Mouse (Mus musculus): ENCODE results near the gene Pdcd6ip. TPM values are rescaled to one million over a fixed set of nuclear protein-coding genes. Genes with fewer than 3 reads are reported as not detected.

Gene Pdcd6ip
- polyA plus RNA-seq, 1 experiment = 52.9 TPM

- Histone ChIP-seq H3K4me1 (ENCODE audit: control insufficient read depth, insufficient read depth, low read length) (peaks cover 5% of the 10 kb centered on the region; the same call in 1 of the 2 replicates), H3K27ac (ENCODE audit: insufficient read depth, low read length) (no peak overlapping the region), H3K4me3 (replicated peaks; ENCODE audit: insufficient read depth, low read depth, low read length) (no peak overlapping the region), H3K27me3 (ENCODE audit: control insufficient read depth, insufficient read depth, low read length) (no peaks in the 10 kb centered on the region)
- TF ChIP-seq CTCF (IDR thresholded peaks at IDR 0.05; ENCODE audit: borderline replicate concordance, insufficient read depth, low read depth, low read length) (no peak), POLR2A (IDR thresholded peaks at IDR 0.05; ENCODE audit: borderline replicate concordance, insufficient read depth, low read length) (no peak)
- 63% methylated on average over 9 of the region's 9 CpGs for WGBS
- DNase-seq = peak in 1 of 2 experiments; percentile 30
Observed at GRCm38 (mm10) chr9:113632350-113633043, 75.6 kb downstream of the Pdcd6ip start.

- WGBS = 2% methylated on average over 9 of the region's 9 CpGs
- no peak overlapping the region for H3K4me3 ChIP-seq (replicated peaks; ENCODE audit: insufficient read depth, low read depth, low read length)
- TF ChIP-seq CTCF (IDR thresholded peaks at IDR 0.05; ENCODE audit: borderline replicate concordance, insufficient read depth, low read depth, low read length) (peak; percentile 84), POLR2A (IDR thresholded peaks at IDR 0.05; ENCODE audit: borderline replicate concordance, insufficient read depth, low read length) (no peak)
- no peaks in the 10 kb centered on the region for H3K27me3 ChIP-seq (ENCODE audit: control insufficient read depth, insufficient read depth, low read length)
- no peak overlapping the region for H3K27ac ChIP-seq (ENCODE audit: insufficient read depth, low read length)
- H3K4me1 ChIP-seq (ENCODE audit: control insufficient read depth, insufficient read depth, low read length) = peaks cover 5% of the 10 kb centered on the region; the same call in 1 of the 2 replicates
- peak; percentile 41 to 65 for DNase-seq
Observed at GRCm38 (mm10) chr9:113629632-113630031, 78.4 kb downstream of the Pdcd6ip start.

- no peak for DNase-seq
- no peak overlapping the region for H3K27ac ChIP-seq (ENCODE audit: insufficient read depth, low read length)
- no peaks in the 10 kb centered on the region for H3K27me3 ChIP-seq (ENCODE audit: control insufficient read depth, insufficient read depth, low read length)
- no peak overlapping the region for H3K4me3 ChIP-seq (replicated peaks; ENCODE audit: insufficient read depth, low read depth, low read length)
- 60% methylated on average over 11 of the region's 11 CpGs for WGBS
- no peak for TF ChIP-seq CTCF (IDR thresholded peaks at IDR 0.05; ENCODE audit: borderline replicate concordance, insufficient read depth, low read depth, low read length)
- TF ChIP-seq POLR2A (IDR thresholded peaks at IDR 0.05; ENCODE audit: borderline replicate concordance, insufficient read depth, low read length) = no peak
- peaks cover 5% of the 10 kb centered on the region; the same call in 1 of the 2 replicates for H3K4me1 ChIP-seq (ENCODE audit: control insufficient read depth, insufficient read depth, low read length)
Observed at GRCm38 (mm10) chr9:113629191-113629590, 78.9 kb downstream of the Pdcd6ip start.

- H3K4me3 ChIP-seq (replicated peaks; ENCODE audit: insufficient read depth, low read depth, low read length) = no peak overlapping the region
- no peaks in the 10 kb centered on the region for H3K27me3 ChIP-seq (ENCODE audit: control insufficient read depth, insufficient read depth, low read length)
- no peak for DNase-seq
- TF ChIP-seq POLR2A (IDR thresholded peaks at IDR 0.05; ENCODE audit: borderline replicate concordance, insufficient read depth, low read length) (no peak), CTCF (IDR thresholded peaks at IDR 0.05; ENCODE audit: borderline replicate concordance, insufficient read depth, low read depth, low read length) (no peak)
- 97% methylated on average over 1 of the region's 1 CpGs for WGBS
- no peak overlapping the region for H3K27ac ChIP-seq (ENCODE audit: insufficient read depth, low read length)
- peaks cover 5% of the 10 kb centered on the region; the same call in 1 of the 2 replicates for H3K4me1 ChIP-seq (ENCODE audit: control insufficient read depth, insufficient read depth, low read length)
Observed at GRCm38 (mm10) chr9:113628780-113629179, 79.3 kb downstream of the Pdcd6ip start.

- 97% methylated on average over 10 of the region's 10 CpGs for WGBS
- no peak for DNase-seq
- H3K4me1 ChIP-seq (ENCODE audit: control insufficient read depth, insufficient read depth, low read length) = no peaks in the 10 kb centered on the region
- H3K27ac ChIP-seq (ENCODE audit: insufficient read depth, low read length) = no peak overlapping the region
- no peak overlapping the region for H3K4me3 ChIP-seq (replicated peaks; ENCODE audit: insufficient read depth, low read depth, low read length)
- TF ChIP-seq POLR2A (IDR thresholded peaks at IDR 0.05; ENCODE audit: borderline replicate concordance, insufficient read depth, low read length) (no peak), CTCF (IDR thresholded peaks at IDR 0.05; ENCODE audit: borderline replicate concordance, insufficient read depth, low read depth, low read length) (no peak)
- no peaks in the 10 kb centered on the region for H3K27me3 ChIP-seq (ENCODE audit: control insufficient read depth, insufficient read depth, low read length)
Observed at GRCm38 (mm10) chr9:113626730-113627129, 81.3 kb downstream of the Pdcd6ip start.

GRCm38 (mm10) chr9:113624086-113624485 is 84.0 kb downstream of the Pdcd6ip start:
- no peak for DNase-seq
- Histone ChIP-seq H3K27ac (ENCODE audit: insufficient read depth, low read length) (no peak overlapping the region), H3K4me3 (replicated peaks; ENCODE audit: insufficient read depth, low read depth, low read length) (no peak overlapping the region), H3K27me3 (ENCODE audit: control insufficient read depth, insufficient read depth, low read length) (no peaks in the 10 kb centered on the region), H3K4me1 (ENCODE audit: control insufficient read depth, insufficient read depth, low read length) (no peaks in the 10 kb centered on the region)
- WGBS = 77% methylated on average over 6 of the region's 6 CpGs
- TF ChIP-seq CTCF (IDR thresholded peaks at IDR 0.05; ENCODE audit: borderline replicate concordance, insufficient read depth, low read depth, low read length) = no peak
- TF ChIP-seq POLR2A (IDR thresholded peaks at IDR 0.05; ENCODE audit: borderline replicate concordance, insufficient read depth, low read length) = no peak

- DNase-seq = no peak
- H3K27ac ChIP-seq (ENCODE audit: insufficient read depth, low read length) = no peak overlapping the region
- H3K4me1 ChIP-seq (ENCODE audit: control insufficient read depth, insufficient read depth, low read length) = no peaks in the 10 kb centered on the region
- no peaks in the 10 kb centered on the region for H3K27me3 ChIP-seq (ENCODE audit: control insufficient read depth, insufficient read depth, low read length)
- no peak for TF ChIP-seq CTCF (IDR thresholded peaks at IDR 0.05; ENCODE audit: borderline replicate concordance, insufficient read depth, low read depth, low read length)
- no peak for TF ChIP-seq POLR2A (IDR thresholded peaks at IDR 0.05; ENCODE audit: borderline replicate concordance, insufficient read depth, low read length)
- no peak overlapping the region for H3K4me3 ChIP-seq (replicated peaks; ENCODE audit: insufficient read depth, low read depth, low read length)
- 86% methylated on average over 6 of the region's 6 CpGs for WGBS
Observed at GRCm38 (mm10) chr9:113617081-113617480, 91.0 kb downstream of the Pdcd6ip start.

- TF ChIP-seq CTCF (IDR thresholded peaks at IDR 0.05; ENCODE audit: borderline replicate concordance, insufficient read depth, low read depth, low read length) (no peak), POLR2A (IDR thresholded peaks at IDR 0.05; ENCODE audit: borderline replicate concordance, insufficient read depth, low read length) (no peak)
- Histone ChIP-seq H3K4me1 (ENCODE audit: control insufficient read depth, insufficient read depth, low read length) (no peaks in the 10 kb centered on the region), H3K27ac (ENCODE audit: insufficient read depth, low read length) (no peak overlapping the region), H3K4me3 (replicated peaks; ENCODE audit: insufficient read depth, low read depth, low read length) (no peak overlapping the region), H3K27me3 (ENCODE audit: control insufficient read depth, insufficient read depth, low read length) (no peaks in the 10 kb centered on the region)
- DNase-seq = no peak
- WGBS = 71% methylated on average over 7 of the region's 7 CpGs
Observed at GRCm38 (mm10) chr9:113610776-113611175, 97.3 kb downstream of the Pdcd6ip start.
